14 mouse cellular contexts compared by ENCODE assay signal in the genomic region with DNA sequence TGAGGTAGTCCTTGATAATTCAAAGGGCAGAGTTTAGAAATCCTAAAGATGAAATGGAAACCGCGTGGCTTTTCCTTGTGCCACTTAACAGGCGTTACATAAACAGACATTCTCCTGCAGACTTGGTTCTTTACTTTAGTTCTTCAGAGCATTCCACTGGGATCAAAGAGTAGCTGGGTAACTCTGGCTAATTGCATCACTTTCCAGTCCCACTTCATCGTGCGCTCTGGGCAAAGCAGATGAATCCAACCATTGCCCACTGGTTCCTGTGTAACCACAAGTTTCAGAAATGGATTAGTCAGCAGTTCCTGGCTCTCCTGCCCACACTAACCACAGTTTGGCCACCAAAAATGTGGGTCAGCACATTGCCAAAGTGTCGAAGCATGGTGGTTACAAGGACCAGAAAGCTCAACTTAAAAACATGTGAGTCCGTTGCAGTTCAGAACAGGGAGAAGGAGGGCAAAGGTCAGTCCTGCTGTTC. TPM values are rescaled to one million over a fixed set of nuclear protein-coding genes. Genes with fewer than 3 reads are reported as not detected.
DNase-seq lines count a peak whose midpoint lies in the region; ATAC-seq and TF ChIP-seq lines count a peak whose summit lies in the region.
"Had no signal": no experiment of that assay in that cellular context is flagged by ENCODE, and none has a peak within 500 bp of the region (broad histone marks: within the 10 kb centered on the region; RNA-seq: fewer than 3 reads in every experiment).

No protein-coding gene starts in this region.

- H3K4me3 ChIP-seq in heart, adult 2 months, result no peak overlapping the region
- H3K4me3 ChIP-seq in bone marrow macrophage, adult 2 months (ENCODE audit: insufficient read depth, low read length), result no peak overlapping the region
- no peak overlapping the region for H3K4me3 ChIP-seq in lung, embryonic 14.5 days (ENCODE audit: low read depth, low read length)
- H3K4me3 ChIP-seq: embryonic facial prominence, embryonic 15.5 days; hindbrain, embryonic 12.5 days; neural tube, embryonic 15.5 days had no signal

- H3K27me3 ChIP-seq in heart, adult 2 months (ENCODE audit: control insufficient read depth, insufficient read depth, low read length), result no peaks in the 10 kb centered on the region
- 0 out of 2 replicates have a peak, but pooled peaks cover 4% of the 10 kb centered on the region for H3K27me3 ChIP-seq in lung, embryonic 14.5 days (ENCODE audit: insufficient read depth, low read length)
- H3K27me3 ChIP-seq: embryonic facial prominence, embryonic 15.5 days had no signal

- H3K4me2 ChIP-seq in lung, embryonic 14.5 days, result no peak overlapping the region
- H3K4me2 ChIP-seq: embryonic facial prominence, embryonic 15.5 days; hindbrain, embryonic 12.5 days; midbrain, embryonic 11.5 days; neural tube, embryonic 15.5 days had no signal

- TF ChIP-seq POLR2A in heart, adult 2 months (IDR thresholded peaks at IDR 0.05; ENCODE audit: insufficient read depth, low read depth, low read length), result no peak
- TF ChIP-seq POLR2A in bone marrow macrophage, adult 2 months (IDR thresholded peaks at IDR 0.05; ENCODE audit: borderline replicate concordance, low read depth, low read length), result no peak

- no peak overlapping the region for H3K27ac ChIP-seq in heart, adult 2 months
- 0 out of 2 replicates have a peak overlapping the region, but pooled peaks have one; percentile 36 for H3K27ac ChIP-seq in bone marrow macrophage, adult 2 months (ENCODE audit: insufficient read depth, low read depth, low read length)
- no peak overlapping the region for H3K27ac ChIP-seq in lung, embryonic 14.5 days (ENCODE audit: low read depth)
- H3K27ac ChIP-seq: embryonic facial prominence, embryonic 15.5 days; hindbrain, embryonic 12.5 days; neural tube, embryonic 15.5 days had no signal

- intact Hi-C loops in heart, adult 2 months (cut with DNase I), result loop anchor here (10.0 kb wide), 1 partner anchor 470 kb away; a partner anchor contains a TSS

- no peak for TF ChIP-seq EP300 in heart, adult 2 months (IDR thresholded peaks at IDR 0.05; ENCODE audit: insufficient read depth, low read depth, low read length)

- H3K9ac ChIP-seq in heart, adult 2 months (ENCODE audit: low read depth, low read length), result no peak overlapping the region
- no peak overlapping the region for H3K9ac ChIP-seq in lung, embryonic 14.5 days
- H3K9ac ChIP-seq: embryonic facial prominence, embryonic 15.5 days; hindbrain, embryonic 12.5 days; neural tube, embryonic 15.5 days had no signal

- no peaks in the 10 kb centered on the region for H3K79me2 ChIP-seq in heart, adult 2 months (replicated peaks; ENCODE audit: control insufficient read depth, insufficient read depth, low read length)

- H3K4me1 ChIP-seq in heart, adult 2 months (ENCODE audit: control insufficient read depth, insufficient read depth, low read length), result peaks cover 1% of the 10 kb centered on the region; the same call in 1 of the 2 replicates
- peaks cover 7% of the 10 kb centered on the region for H3K4me1 ChIP-seq in bone marrow macrophage, adult 2 months (ENCODE audit: control insufficient read depth, insufficient read depth, low read length)
- H3K4me1 ChIP-seq in lung, embryonic 14.5 days (ENCODE audit: insufficient read depth), result no peaks in the 10 kb centered on the region
- H3K4me1 ChIP-seq: hindbrain, embryonic 12.5 days; neural tube, embryonic 15.5 days had no signal

- DNase-seq in heart, adult 2 months, result peak; percentile 18 to 36
- DNase-seq in heart, postnatal 4 days, result no peak
- DNase-seq in Muller cell, postnatal 12 days (ENCODE audit: inconsistent ontology term), result peak; percentile 83
- peak; percentile 11 for DNase-seq in lung, embryonic 14.5 days
- DNase-seq in cerebellum, postnatal 36 days, result no peak
- no peak for DNase-seq in thymus, postnatal 10 days (ENCODE audit: low spot score in 2 of 2)
- DNase-seq: cerebellum, adult 11-12 months had no signal

- H3K9me3 ChIP-seq in lung, embryonic 14.5 days (ENCODE audit: low read depth, low read length), result no peaks in the 10 kb centered on the region
- H3K9me3 ChIP-seq: embryonic facial prominence, embryonic 15.5 days; hindbrain, embryonic 12.5 days; neural tube, embryonic 15.5 days had no signal

- H3K36me3 ChIP-seq in heart, adult 2 months (ENCODE audit: control insufficient read depth, insufficient read depth, low read length), result no peaks in the 10 kb centered on the region
- H3K36me3 ChIP-seq in lung, embryonic 14.5 days (ENCODE audit: insufficient read depth), result no peaks in the 10 kb centered on the region
- H3K36me3 ChIP-seq: embryonic facial prominence, embryonic 15.5 days; hindbrain, embryonic 12.5 days; neural tube, embryonic 15.5 days had no signal

- ATAC-seq in lung, embryonic 14.5 days (ENCODE audit: insufficient read depth), result no peak
- no peak for ATAC-seq in erythroid progenitor cell, adult 5-6 weeks (replicated peaks; ENCODE audit: low FRiP score, poor library complexity, severe bottlenecking)

- 62% methylated on average over 7 of the region's 7 CpGs for WGBS in heart, adult 2 months
- WGBS in lung, embryonic 14.5 days, result 39% methylated on average over 7 of the region's 7 CpGs

- no peak for TF ChIP-seq CTCF in heart, adult 2 months (IDR thresholded peaks at IDR 0.05)
- no peak for TF ChIP-seq CTCF in bone marrow macrophage, adult 2 months (IDR thresholded peaks at IDR 0.05; ENCODE audit: low read depth, low read length)
- TF ChIP-seq CTCF in lung, embryonic 14.5 days (IDR thresholded peaks at IDR 0.05; ENCODE audit: low read depth), result no peak

RNA-seq across cellular contexts. Expression of a gene that starts 15.4 kb away (rescaled TPM):
- total RNA-seq in heart, adult 2 months (2021), result not detected
- polyA plus RNA-seq in heart, adult 2 months (2012; rRNA removed), result not detected in 2 replicates
- total RNA-seq in heart, postnatal 4 days (2021), result not detected
- polyA plus RNA-seq in bone marrow macrophage, adult 2 months (2012; ENCODE audit: insufficient read depth, insufficient read length, missing spikeins), result not detected in 2 replicates
- polyA plus RNA-seq in lung, embryonic 14.5 days (2014; fragmentation: Nextera tagmentation; extraction: Ambion mirVana), result 0.17 TPM in 1 of 2 replicates, not detected in the other
- not detected in 2 replicates for total RNA-seq in erythroid progenitor cell, adult 5-6 weeks (2015; ENCODE audit: low replicate concordance)
- total RNA-seq in erythroid progenitor cell, adult 5-6 weeks (2017; ENCODE audit: low replicate concordance), result not detected in 2 replicates
- total RNA-seq: gastrocnemius, postnatal 36 days had no signal
- polyA plus RNA-seq: embryonic facial prominence, embryonic 15.5 days; midbrain, embryonic 11.5 days; neural tube, embryonic 15.5 days had no signal

Comparison
In these comparisons a context has a peak if more than half of its experiments do, and no peak if none do; other contexts are left out.
1. DNase-seq: peak in heart, adult 2 months (2 of 2), Muller cell, postnatal 12 days (single experiment) and lung, embryonic 14.5 days (single experiment); none in heart, postnatal 4 days (single experiment), cerebellum, postnatal 36 days (0 of 2) and thymus, postnatal 10 days (0 of 2).